Mouse (Mus musculus): ENCODE data around the gene Plcb3. TPM values are rescaled to one million over a fixed set of nuclear protein-coding genes. Genes with fewer than 3 reads are reported as not detected.

Gene Plcb3
- 12.5 and 14.1 TPM in 2 replicates for total RNA-seq (2014; fragmentation: Nextera tagmentation)
- total RNA-seq (2017), result 9.9 and 10.6 TPM in 2 replicates
- polyA plus RNA-seq (2012), result 21.0 and 22.2 TPM in 2 replicates

GRCm38 (mm10) chr19:6975537-6976521, at the start of gene Plcb3:
TSS of gene Plcb3 (minus strand) at chr19:6976470.
- Histone ChIP-seq H3K27me3 (ENCODE audit: insufficient read depth, low read length) (no peaks in the 10 kb centered on the region), H3K36me3 (replicated peaks) (peaks cover 37% of the 10 kb centered on the region), H3K4me3 (ENCODE audit: low read depth, low read length) (peak within 1 kb of the TSS; percentile 80), H3K9me3 (replicated peaks) (no peaks in the 10 kb centered on the region), H3K4me1 (ENCODE audit: insufficient read depth, low read depth, low read length) (peaks cover 78% of the 10 kb centered on the region)
- DNase-seq (ENCODE audit: low spot score) (peak; percentile 21), ATAC-seq (ENCODE audit: extremely low read depth, insufficient number of reproducible peaks, low FRiP score, poor library complexity, severe bottlenecking) (no peak)
- TF ChIP-seq GATA2 (IDR thresholded peaks at IDR 0.05; ENCODE audit: borderline replicate concordance, low read depth, low read length) (no peak), POLR2AphosphoS5 (IDR thresholded peaks at IDR 0.05; ENCODE audit: insufficient replicate concordance, low read depth, low read length) (no peak), CTCF (IDR thresholded peaks at IDR 0.05; ENCODE audit: low read depth, low read length) (no peak), GATA1 (IDR thresholded peaks at IDR 0.05; ENCODE audit: borderline replicate concordance, low read length) (no peak), TAL1 (conservative IDR thresholded peaks at IDR 0.05; ENCODE audit: low read depth, low read length) (no peak)

GRCm38 (mm10) chr19:7020224-7020641, 44.0 kb upstream of the Plcb3 start:
- no peak overlapping the region; the same call in 1 of the 2 replicates for H3K4me3 ChIP-seq (ENCODE audit: low read depth, low read length)
- peak; percentile 39; the same call in 1 of the 2 replicates for TF ChIP-seq CTCF (IDR thresholded peaks at IDR 0.05; ENCODE audit: low read depth, low read length)
- no peak for TF ChIP-seq GATA1 (IDR thresholded peaks at IDR 0.05; ENCODE audit: borderline replicate concordance, low read length)
- TF ChIP-seq POLR2AphosphoS5 (IDR thresholded peaks at IDR 0.05; ENCODE audit: insufficient replicate concordance, low read depth, low read length), result no peak

GRCm38 (mm10) chr19:7019191-7019590, 42.9 kb upstream of the Plcb3 start, which contains the start of gene Fermt3:
TSS of gene Fermt3 (minus strand) at chr19:7019469.
- Histone ChIP-seq H3K36me3 (replicated peaks) (peaks cover 95% of the 10 kb centered on the region), H3K27me3 (ENCODE audit: insufficient read depth, low read length) (no peaks in the 10 kb centered on the region), H3K9me3 (replicated peaks) (no peaks in the 10 kb centered on the region), H3K4me3 (ENCODE audit: low read depth, low read length) (peak within 1 kb of the TSS; percentile 67), H3K4me1 (ENCODE audit: insufficient read depth, low read depth, low read length) (peaks cover 61% of the 10 kb centered on the region)
- no peak for TF ChIP-seq TAL1 (conservative IDR thresholded peaks at IDR 0.05; ENCODE audit: low read depth, low read length)
- no peak for TF ChIP-seq POLR2AphosphoS5 (IDR thresholded peaks at IDR 0.05; ENCODE audit: insufficient replicate concordance, low read depth, low read length)
- TF ChIP-seq GATA2 (IDR thresholded peaks at IDR 0.05; ENCODE audit: borderline replicate concordance, low read depth, low read length), result no peak
- ATAC-seq (ENCODE audit: extremely low read depth, insufficient number of reproducible peaks, low FRiP score, poor library complexity, severe bottlenecking) (peak; percentile 71), DNase-seq (ENCODE audit: low spot score) (peak; percentile 73)

More at GRCm38 (mm10) chr19:7020224-7020641, 44.0 kb upstream of the Plcb3 start:
- Histone ChIP-seq H3K27me3 (ENCODE audit: insufficient read depth, low read length) (no peaks in the 10 kb centered on the region), H3K9me3 (replicated peaks) (no peaks in the 10 kb centered on the region), H3K36me3 (replicated peaks) (peaks cover 98% of the 10 kb centered on the region), H3K4me1 (ENCODE audit: insufficient read depth, low read depth, low read length) (peaks cover 56% of the 10 kb centered on the region)
- DNase-seq (ENCODE audit: low spot score) (peak; percentile 58), ATAC-seq (ENCODE audit: extremely low read depth, insufficient number of reproducible peaks, low FRiP score, poor library complexity, severe bottlenecking) (peak; percentile 45)

- DNase-seq (ENCODE audit: low spot score) (peak; percentile 14), ATAC-seq (ENCODE audit: extremely low read depth, insufficient number of reproducible peaks, low FRiP score, poor library complexity, severe bottlenecking) (no peak)
- Histone ChIP-seq H3K4me3 (ENCODE audit: low read depth, low read length) (peak overlapping the region; percentile 67), H3K36me3 (replicated peaks) (peaks cover 95% of the 10 kb centered on the region), H3K27me3 (ENCODE audit: insufficient read depth, low read length) (no peaks in the 10 kb centered on the region), H3K9me3 (replicated peaks) (no peaks in the 10 kb centered on the region), H3K4me1 (ENCODE audit: insufficient read depth, low read depth, low read length) (peaks cover 61% of the 10 kb centered on the region)
- no peak for TF ChIP-seq TAL1 (conservative IDR thresholded peaks at IDR 0.05; ENCODE audit: low read depth, low read length)
- no peak for TF ChIP-seq POLR2AphosphoS5 (IDR thresholded peaks at IDR 0.05; ENCODE audit: insufficient replicate concordance, low read depth, low read length)
- no peak for TF ChIP-seq GATA1 (IDR thresholded peaks at IDR 0.05; ENCODE audit: borderline replicate concordance, low read length)
- no peak for TF ChIP-seq CTCF (IDR thresholded peaks at IDR 0.05; ENCODE audit: low read depth, low read length)
- no peak for TF ChIP-seq GATA2 (IDR thresholded peaks at IDR 0.05; ENCODE audit: borderline replicate concordance, low read depth, low read length)
Measured at GRCm38 (mm10) chr19:7018546-7018945, 42.3 kb upstream of the Plcb3 start.

- ATAC-seq (ENCODE audit: extremely low read depth, insufficient number of reproducible peaks, low FRiP score, poor library complexity, severe bottlenecking) (peak; percentile 59), DNase-seq (ENCODE audit: low spot score) (peak; percentile 55)
- H3K4me1 ChIP-seq (ENCODE audit: insufficient read depth, low read depth, low read length), result peaks cover 58% of the 10 kb centered on the region
- H3K9me3 ChIP-seq (replicated peaks), result no peaks in the 10 kb centered on the region
- H3K4me3 ChIP-seq (ENCODE audit: low read depth, low read length), result peak overlapping the region; percentile 67
- H3K36me3 ChIP-seq (replicated peaks), result peaks cover 95% of the 10 kb centered on the region
- TF ChIP-seq GATA1 (IDR thresholded peaks at IDR 0.05; ENCODE audit: borderline replicate concordance, low read length), result no peak
- no peak for TF ChIP-seq TAL1 (conservative IDR thresholded peaks at IDR 0.05; ENCODE audit: low read depth, low read length)
- no peak for TF ChIP-seq GATA2 (IDR thresholded peaks at IDR 0.05; ENCODE audit: borderline replicate concordance, low read depth, low read length)
- TF ChIP-seq POLR2AphosphoS5 (IDR thresholded peaks at IDR 0.05; ENCODE audit: insufficient replicate concordance, low read depth, low read length), result no peak
- TF ChIP-seq CTCF (IDR thresholded peaks at IDR 0.05; ENCODE audit: low read depth, low read length), result no peak
- H3K27me3 ChIP-seq (ENCODE audit: insufficient read depth, low read length), result no peaks in the 10 kb centered on the region
Measured at GRCm38 (mm10) chr19:7017541-7018457, 41.5 kb upstream of the Plcb3 start.
